Mouse (Mus musculus) cerebellum, adult 9-10 months (tissue): ENCODE measurements around the gene Vpreb3.

Source experiments
- DNase-seq: peaks from one replicate; pipeline ENCODE4 v3.0.0; 2022

Gene Vpreb3

DNA sequence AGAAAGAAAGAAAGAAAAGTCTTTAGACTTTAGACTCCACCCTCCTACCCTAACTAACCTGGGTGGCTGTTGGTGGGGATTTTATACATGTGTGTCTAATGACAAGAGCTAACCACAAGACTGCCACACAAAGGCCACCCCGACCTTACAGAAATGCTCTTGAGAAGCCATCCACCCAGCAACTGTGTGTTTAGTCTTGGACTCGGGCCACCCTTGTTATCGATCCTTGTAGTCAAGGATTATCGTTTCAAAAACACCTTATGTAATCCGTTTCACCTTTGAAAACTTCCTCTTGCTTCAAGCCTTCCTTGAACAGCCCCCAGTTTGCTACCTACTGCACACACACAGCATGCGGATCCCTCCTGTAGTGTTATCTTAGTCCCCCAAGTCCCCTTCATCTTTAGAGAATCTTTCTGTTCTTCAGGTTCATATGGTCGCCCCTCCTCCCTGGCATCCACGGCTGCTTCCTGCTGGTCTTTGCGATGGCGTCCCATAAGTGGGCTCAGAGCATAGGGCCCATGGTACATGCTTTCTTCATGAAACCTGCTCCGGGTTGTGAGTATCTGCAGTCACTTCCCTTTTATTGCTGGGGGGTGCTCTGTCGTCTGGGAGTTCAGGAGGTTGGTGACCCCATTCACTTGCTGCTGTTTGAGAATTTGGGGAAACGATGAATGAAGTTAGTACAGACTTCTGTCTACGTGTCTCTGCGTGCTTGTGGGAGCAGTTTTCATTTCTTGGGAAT lies at the start of gene Vpreb3:
Gene Vpreb3 (plus strand): TSS at position 322 of the 742 bp plus-strand sequence.
- DNase-seq: no peak

DNA sequence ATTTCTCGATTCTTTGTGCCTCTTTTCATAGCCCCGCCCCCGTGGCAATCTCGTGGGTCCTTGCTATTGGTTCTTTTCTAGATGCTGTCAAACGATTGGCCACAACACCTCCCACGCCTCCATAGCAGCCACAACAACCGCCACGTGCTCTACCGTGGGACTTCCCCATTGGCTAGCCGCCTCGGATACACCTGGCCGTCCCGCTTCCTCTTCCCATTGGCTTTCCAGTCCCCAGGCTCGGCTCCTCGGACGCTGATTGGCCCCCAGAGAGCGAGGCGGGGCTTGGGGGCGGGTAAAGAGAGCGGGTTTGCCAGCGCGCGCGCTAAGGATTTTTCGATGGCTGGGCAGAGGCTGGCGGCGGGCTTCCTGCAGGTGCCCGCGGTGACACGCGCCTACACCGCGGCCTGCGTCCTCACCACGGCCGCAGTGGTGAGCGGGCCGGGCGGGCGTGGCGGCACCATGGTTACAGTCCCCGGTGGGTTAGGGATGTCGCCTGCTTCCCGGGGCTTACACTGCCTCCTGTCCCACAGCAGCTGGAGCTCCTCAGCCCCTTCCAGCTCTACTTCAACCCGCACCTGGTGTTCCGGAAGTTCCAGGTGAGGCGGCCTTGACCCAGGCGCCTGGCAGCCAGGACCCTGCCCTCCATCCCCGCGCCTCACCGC lies 49.6 kb upstream of the Vpreb3 start, which contains the start of gene Derl3:
Gene Derl3 (plus strand): TSS at position 325 of the 662 bp plus-strand sequence.
- peak; percentile 98 for DNase-seq

DNA sequence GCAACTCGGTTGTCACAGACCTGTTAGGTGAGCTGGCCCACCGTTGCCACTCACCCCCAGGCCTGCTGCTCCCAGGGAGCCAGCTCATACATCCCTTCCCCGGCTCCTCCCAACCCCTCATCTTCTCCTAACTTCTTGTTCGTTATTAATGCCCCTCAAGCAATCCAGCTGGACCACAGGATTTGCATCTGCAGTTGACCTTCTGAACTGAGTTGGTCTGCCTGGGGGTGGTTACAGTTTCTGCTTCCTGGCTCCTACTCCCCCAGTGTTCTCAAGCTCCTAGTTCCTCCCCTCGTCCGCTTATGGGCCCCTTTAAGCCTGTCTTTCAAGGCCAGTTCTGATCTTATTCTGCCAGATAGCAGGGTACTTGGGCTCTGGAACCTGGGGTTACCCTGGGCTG lies 48.3 kb upstream of the Vpreb3 start:
- DNase-seq: no peak

DNA sequence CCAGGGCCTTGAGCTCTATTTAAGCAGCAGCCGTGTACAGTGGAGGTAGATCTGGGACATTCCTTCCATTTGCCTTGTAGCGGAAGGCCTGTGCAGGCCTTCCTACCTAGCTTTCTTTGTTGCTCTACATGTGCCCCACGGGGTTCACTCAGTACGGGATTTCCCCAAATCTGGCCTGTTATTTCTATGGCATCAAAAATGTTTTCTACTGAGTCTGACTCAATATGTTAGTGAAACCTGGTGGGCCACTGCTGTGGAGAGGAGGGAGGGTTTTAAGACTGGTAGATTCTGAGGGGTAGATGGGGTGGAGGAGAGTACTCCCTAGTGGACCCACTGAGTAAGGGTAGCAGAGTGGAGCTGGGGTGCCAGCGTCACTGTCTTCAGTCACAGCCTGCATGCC lies 47.1 kb upstream of the Vpreb3 start:
- DNase-seq: no peak

DNA sequence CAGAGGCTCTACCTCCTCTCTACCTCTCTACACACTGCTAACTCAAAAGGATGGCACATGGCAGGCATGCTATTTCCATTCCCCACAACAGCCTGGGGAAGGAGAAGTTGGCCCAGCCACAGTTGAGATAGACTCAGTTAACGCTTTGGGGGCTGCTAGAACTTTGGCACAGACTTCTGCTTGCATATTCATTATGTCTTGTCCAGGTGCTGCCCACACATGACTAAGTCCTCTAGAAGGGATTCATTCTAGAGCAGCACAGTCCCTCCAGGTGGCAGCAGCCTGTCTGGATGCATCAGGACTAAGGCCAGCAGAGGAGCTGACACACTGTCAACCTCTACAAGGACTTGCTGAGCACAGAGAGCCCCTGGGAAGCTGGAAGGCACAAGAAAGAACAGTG lies 46.6 kb upstream of the Vpreb3 start:
- DNase-seq: no peak

DNA sequence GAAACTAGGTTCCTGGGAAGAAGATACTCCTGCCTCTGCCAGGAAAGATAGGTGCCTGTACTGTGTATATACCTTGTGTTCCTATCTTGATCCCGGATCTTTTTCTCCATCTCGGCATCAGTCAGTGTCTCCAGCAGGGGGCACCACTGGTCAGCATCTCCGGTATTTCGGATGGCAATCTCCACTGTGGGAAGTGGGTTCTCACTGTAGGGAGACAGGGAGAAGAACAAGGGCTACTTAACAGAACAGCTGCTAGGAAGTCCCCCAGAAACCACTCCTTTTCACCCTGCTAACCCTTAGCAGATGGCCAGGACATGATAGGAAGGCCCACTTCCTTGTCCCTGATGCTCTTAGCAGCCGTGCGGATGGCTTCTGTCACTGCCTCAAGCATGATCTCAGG lies 45.5 kb upstream of the Vpreb3 start:
- peak; percentile 84 for DNase-seq

DNA sequence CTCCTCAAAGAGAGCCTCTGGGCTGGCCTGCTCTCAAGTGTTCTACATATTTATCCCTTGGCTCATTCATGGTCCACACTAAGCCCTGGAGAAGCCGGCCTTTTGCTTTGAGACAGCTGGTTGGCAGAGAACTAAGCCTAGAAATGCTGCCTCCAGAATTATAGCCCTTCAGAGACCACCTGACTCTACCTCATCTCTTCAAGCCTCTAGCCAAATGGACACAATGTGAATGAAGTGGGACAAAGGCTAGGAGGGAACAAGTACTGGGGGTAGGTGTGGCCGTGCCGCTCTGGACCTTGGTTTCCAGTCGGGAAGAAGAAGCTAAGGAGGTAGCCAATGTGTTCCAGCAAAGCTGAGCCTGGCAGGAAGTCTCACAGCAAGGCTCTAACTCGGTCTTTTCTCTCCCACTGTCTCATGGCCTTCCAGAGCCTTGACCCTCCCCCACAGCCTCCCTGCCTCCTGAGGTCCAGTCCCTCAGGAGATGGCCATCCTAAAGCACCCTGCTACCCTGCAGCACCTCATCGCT lies 44.8 kb upstream of the Vpreb3 start:
- DNase-seq: no peak

DNA sequence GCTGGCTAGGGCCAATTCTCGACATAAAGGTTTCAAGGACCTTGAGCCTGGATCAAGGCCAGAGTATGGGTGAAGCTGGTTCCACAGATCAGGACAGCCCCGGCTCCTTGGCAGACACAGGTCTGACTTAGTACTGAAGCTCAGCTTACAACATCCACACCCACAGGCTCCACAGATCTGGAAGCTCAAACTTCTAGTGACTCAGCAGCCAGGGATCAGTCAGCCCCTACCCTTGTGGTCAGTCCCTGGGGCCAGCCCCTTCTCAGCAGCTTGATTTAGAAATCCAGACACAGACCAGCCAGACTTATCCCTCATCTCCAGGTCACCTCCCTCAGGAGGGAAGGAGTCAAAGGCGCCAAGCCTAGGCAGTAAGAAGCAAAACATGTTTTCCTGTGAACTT lies 44.0 kb upstream of the Vpreb3 start:
- DNase-seq: no peak

DNA sequence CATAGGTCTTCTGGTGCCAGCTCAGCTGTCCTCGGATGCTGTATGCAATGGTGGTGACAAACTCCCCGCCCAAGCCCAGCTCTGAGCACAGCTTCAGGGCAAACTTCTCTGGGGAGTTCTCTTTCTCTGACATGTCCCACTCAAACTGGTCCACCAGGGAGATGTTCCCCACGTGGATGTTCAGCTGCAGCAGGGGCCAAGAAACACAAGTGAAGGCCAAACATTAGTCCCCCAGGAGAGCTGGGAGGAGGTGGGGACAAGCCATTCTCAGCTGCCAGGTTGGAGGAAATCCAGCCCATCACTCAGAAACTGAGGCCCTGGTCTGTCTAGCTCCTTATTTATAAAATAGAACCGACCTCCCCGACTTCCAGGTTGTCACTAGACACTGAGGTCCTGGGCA lies 38.5 kb upstream of the Vpreb3 start:
- DNase-seq: no peak

DNA sequence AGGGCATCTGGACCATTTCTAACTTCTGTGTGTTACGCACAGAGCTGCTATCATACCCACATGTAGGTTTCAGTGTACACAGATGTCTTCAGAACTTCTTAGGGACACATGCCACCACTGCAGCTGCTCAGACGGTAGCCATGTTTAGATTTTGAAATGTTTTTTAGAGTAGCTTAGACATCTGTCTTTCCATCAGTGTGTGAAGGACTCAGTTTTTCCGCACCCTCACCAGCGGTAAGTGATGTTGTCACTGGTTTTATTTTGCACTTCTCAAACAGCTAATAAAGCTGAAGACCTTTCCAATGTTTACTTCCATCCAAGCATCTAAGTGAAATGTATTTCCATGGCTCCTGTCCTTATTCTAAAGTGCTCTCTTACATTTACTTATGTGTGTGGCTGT lies 36.0 kb upstream of the Vpreb3 start:
- no peak for DNase-seq

DNA sequence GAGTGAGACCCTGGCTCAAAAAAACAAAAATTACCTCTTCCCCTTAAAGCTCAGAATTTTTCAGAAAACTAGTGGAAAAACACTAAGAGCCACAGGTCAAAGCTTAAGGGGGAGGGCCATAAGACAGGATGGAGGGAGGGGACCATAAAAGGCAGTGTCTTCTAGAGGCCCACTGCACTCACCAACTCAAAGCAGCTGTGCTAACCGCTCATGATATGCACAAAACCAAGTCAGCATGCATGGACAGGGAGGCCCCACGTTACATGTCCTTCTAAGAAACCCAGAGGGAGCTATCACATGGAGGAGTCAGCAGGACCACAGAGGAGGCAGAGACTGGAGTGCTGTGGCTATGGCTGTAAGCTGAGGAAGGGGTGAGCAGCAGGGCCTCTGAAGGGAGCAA lies 32.2 kb upstream of the Vpreb3 start:
- no peak for DNase-seq

DNA sequence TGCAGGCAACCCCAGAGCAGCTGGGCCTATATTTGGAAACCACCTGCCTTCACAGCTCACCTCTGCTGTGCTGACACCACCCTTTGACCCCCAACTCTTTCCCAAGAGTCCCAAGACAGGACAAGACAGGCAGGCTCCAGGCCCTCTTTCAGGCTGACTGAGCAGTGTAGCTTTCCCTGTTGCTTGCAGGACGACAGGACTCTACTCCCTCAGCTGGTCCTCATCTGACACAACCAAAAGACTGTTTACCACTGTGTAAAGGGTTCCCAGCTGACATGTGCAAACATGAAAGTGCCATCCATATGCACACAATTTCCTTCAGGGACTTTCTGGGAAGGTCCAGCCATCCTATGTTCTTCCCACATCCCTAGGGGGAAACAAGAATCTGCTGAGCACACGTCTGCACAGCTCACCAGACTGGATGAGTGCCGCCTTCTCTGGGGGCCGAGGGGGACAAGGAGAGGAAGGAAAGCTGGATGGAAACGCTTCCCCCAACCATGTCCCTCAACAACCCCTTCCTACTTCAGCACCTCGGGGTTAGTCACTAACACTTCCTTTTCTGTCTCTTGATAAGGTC lies 29.8 kb upstream of the Vpreb3 start:
- DNase-seq: no peak

DNA sequence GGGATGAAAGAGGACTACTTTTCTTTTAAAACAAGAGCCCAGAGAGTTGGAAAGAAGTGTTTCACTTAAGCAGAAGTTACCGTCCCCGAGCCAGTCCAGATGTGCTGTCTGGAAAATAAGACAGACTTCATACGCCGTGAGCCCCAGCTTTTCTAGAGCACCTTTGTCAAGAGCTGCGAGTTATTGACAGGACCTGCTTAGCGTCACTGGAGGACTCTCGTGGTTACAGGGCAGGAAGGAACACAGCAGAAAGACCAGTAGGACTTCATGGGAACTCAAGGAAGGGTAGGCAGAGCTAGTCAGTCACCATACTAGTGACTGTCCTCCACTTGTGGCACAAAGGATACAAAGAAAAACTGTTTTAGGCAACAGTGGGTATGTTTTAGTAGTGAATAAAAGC lies 27.3 kb upstream of the Vpreb3 start:
- no peak for DNase-seq

DNA sequence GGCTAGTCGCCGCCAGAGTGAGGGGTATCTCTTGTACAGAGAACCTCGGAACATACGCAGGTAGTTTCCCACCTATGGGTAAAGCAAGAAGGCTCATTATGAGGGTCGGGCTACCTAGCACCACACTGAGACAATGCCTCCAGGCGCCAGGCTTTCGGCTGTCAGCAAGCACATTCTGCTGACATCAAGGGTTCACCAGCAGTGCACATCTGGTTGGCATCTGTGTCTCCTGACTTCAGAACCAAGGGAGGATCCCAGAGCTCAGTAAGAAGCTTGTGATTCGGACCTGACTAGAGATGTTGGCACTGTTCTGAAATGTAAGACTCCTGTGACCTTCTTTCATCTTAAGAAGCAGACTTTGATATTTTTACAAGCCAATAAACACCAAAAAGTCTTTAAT lies 26.0 kb upstream of the Vpreb3 start:
- DNase-seq: no peak

DNA sequence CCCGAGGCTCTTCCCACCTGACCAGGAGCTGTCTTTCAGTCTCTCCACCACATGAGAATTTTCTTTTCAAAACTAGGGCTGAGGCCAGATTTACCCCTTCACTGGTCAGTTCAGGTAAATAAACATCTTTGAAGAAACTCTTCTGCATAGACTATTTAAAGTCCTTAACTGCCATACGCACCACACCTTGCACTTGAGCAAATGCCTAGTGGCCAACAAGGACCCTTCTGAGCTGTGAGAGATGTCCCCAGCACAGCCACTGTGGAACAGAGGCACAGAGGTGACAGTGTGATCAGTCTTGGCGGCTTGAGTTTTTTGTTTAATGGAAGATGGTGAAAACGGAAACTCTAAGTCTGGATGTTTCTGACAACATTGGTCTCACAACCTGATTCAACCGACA lies 23.8 kb upstream of the Vpreb3 start:
- no peak for DNase-seq

DNA sequence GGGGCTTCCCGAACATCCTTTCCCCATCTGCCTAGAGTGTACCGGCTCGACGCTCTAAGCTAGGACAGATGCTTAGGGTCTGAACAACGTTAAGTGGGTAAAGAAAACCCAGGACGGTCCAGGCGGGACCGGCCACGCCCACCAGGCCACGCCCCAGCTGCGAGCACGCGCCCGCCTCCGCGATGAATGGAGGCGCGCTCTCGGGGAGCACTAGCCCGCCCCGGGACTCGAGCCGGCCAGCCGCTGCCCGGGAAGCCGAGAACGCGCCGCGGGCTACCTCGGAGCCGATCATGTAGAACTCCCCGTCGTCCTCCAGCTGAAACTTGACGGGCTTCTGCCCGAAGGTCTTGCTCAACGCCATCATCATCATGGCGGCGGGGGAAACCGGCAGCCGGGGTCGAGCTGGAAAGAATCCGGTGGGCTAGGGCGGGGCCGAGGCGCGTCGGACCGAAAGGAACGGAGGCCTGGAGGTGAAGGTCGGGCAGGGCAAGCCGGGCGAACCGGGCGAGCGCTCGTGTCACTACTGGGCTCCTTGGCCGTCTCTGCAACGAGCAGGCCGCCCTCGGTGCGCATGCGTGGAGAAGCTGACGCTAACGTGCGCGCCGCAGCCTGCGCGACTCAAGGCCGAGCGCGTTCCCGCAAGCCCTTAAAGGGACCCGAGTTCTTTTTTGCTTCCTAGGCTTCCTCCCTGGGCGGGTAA lies 21.7 kb upstream of the Vpreb3 start, which contains the start of gene Smarcb1:
Gene Smarcb1 (minus strand): TSS at position 592 of the 700 bp plus-strand sequence.
- DNase-seq: peak; percentile 96

DNA sequence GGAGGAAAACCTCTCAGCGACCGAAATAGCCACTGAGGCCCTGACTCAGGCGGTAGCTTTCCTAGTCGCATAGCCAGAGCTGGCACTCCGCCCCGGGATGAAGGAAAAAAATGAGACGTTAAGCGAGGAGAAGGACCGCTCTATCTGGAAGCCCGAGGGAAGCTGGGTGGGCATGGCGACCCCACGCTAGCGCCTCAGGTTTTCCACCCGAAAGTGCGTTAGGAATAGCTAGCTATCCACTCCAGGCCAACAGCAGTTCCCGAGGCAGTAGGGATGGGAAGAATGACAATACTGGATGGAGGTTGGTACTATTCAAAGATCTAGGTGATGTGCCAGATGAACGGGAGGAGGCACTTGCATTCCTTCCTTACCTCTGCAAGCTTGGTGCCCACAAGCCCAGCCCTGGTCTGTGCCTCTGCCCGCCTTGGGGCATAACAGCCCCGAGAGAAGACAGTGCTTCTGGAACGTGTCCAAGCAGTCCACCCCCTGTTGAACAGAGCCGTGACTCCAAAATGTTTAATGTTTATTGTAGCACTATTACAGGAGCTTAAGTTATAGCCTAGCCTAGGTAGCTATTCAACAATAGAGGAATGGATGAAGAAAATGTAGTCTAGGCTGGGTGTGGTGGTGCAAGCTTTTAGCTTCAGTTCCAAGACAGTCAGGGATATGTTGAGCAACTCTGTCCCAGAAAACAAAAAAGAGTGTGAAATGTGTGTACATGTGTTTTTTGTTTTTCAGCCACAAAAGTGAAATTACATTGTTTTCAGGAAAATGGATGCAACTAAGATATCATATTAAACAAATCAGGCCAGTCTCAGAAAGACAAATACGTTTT lies 20.9 kb upstream of the Vpreb3 start:
- peak; percentile 72 for DNase-seq

DNA sequence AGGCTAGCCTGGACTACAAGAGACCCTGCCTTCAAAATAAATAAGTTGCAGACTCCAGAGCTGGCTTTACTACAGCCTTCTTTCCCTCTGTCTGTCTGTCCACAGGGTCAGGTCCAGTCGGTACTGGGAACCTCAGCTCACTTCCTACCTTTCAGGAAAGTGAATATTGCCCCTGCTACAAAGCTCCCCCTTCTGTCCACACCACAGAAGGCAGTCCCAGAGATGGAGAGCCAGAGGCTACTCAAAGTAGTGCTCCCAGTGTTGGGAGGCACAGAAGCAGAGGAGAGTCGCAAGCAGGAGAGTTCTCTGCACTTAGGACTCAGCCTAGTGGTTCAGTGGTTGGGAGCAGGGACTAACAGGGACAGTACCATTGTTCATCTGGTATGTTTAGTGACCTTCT lies 18.5 kb upstream of the Vpreb3 start:
- DNase-seq: no peak

DNA sequence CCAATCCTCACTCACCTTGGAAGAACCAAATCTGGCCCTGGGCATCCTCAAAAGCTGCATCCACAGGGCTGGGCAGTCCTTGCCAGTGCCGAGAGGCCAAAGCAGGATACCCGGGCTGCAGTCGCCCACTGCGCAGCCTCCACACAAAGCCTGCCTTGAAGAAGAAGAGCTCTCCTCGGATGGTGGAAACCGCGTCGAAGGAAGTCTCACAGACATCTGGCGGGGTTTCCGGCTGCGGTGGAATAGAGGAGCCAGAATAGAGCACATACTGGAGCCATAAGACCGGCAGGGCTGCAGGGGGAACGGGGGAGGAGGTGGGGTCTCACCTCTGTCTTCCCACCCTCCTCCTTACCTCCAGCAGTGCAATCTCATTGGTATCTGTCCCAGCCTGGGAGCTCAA lies 16.5 kb upstream of the Vpreb3 start:
- DNase-seq: no peak

DNA sequence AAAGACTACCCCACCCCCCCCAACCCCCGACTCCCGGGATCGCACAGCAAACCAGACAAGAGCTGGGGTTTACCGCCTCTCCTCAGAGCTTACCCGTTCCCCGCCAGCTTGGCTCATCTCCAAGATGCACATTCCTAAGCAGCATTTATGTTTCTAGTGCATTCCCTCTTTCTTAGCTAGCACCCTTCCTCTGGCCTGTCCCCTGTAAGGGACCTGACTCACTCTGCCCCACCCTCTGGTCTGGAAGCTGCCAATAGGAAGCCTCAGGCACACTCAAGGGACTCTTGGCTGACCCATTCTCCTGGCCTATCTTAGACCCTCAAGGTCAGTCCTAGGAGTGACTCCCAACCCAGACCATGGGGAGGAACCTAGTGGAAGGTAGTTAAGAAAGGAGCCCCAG lies 12.6 kb upstream of the Vpreb3 start:
- DNase-seq: no peak

DNA sequence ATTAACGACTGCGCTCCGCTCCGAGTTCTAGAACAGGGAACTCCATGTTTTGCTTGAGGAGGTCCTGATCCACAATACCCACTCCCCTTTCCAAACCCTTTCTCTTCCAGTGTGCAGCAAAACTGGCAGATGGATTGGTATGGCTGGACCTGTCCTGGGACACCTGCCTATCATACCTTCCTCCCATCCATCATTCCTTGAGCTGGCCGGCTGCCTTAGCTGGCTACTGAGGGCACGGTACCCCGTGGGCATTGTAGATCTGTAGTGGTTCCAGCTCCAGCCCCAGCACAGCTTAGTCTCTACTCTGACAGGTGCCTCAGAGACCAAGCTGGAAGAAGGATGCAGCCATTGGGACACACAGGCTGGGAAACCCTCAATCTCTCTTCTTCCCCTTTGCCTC lies 11.5 kb upstream of the Vpreb3 start:
- no peak for DNase-seq

DNA sequence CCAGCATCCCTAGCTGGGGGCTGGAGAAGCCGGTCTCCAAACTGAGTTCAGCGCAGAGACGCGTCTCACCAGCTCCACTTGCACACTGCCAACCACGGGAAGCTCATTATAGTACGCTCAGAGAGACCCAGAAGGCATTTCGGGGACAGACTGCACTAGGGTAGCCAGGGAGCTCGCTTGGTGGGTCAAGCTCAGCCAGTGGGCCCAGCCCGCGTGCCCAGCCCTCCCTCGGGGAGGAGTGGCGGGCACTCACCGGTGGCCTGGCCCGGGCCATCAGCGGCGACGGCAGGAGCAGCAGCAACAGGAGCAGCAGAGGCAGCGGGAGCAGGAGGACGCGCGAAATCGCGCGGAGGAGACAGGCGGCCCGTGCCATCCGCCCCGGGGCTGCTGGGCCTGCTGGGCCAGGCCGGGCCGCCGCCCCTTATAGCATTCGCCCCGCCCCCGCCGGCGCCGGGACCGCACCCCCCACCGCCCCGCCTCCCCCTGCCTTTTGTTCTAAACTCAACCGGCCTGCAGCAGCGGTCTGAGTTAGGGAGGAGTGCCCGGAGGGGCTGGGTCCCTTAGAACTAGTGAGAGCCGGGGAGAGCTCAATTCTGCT lies 10.7 kb upstream of the Vpreb3 start:
- DNase-seq: no peak
